Comparison of ENCODE assay signal across 19 mouse cellular contexts in genomic region chr9:62155400-62155799, GRCm38 (mm10). TPM values are rescaled to one million over a fixed set of nuclear protein-coding genes. Genes with fewer than 3 reads are reported as not detected.
DNase-seq lines count a peak whose midpoint lies in the region; ATAC-seq lines count a peak whose summit lies in the region.
"Had no signal": no experiment of that assay in that cellular context is flagged by ENCODE, and none has a peak within 500 bp of the region (broad histone marks: within the 10 kb centered on the region; RNA-seq: fewer than 3 reads in every experiment).

No protein-coding gene starts in this region.

- 86% methylated on average over 6 of the region's 6 CpGs for WGBS in neural tube, embryonic 13.5 days
- 85% methylated on average over 6 of the region's 6 CpGs for WGBS in embryonic facial prominence, embryonic 10.5 days

- H3K4me2 ChIP-seq in neural tube, embryonic 13.5 days, result no peak overlapping the region
- H3K4me2 ChIP-seq: embryonic facial prominence, embryonic 15.5 days; forebrain, embryonic 15.5 days; heart, embryonic 12.5 days; hindbrain, embryonic 12.5 days; intestine, embryonic 15.5 days had no signal

- no peak for ATAC-seq in cerebellum, adult (ENCODE audit: insufficient number of reproducible peaks, low FRiP score, low TSS enrichment)
- peak; percentile 64; the same call in 1 of the 2 replicates for ATAC-seq in frontal cortex, adult (ENCODE audit: low TSS enrichment)
- ATAC-seq in neural tube, embryonic 13.5 days (ENCODE audit: low read depth), result no peak
- ATAC-seq: CD4-positive, CD25-positive, alpha-beta regulatory T cell, adult 4 months; forebrain, embryonic 15.5 days; intestine, embryonic 15.5 days had no signal

- peaks cover 17% of the 10 kb centered on the region for H3K4me1 ChIP-seq in neural tube, embryonic 13.5 days (replicated peaks)
- H3K4me1 ChIP-seq in embryonic facial prominence, embryonic 10.5 days, result peaks cover 37% of the 10 kb centered on the region
- H3K4me1 ChIP-seq: embryonic facial prominence, embryonic 15.5 days; forebrain, embryonic 15.5 days; intestine, embryonic 15.5 days had no signal

- no peaks in the 10 kb centered on the region for H3K9me3 ChIP-seq in neural tube, embryonic 13.5 days
- no peaks in the 10 kb centered on the region for H3K9me3 ChIP-seq in embryonic facial prominence, embryonic 10.5 days
- H3K9me3 ChIP-seq: embryonic facial prominence, embryonic 15.5 days; forebrain, embryonic 15.5 days; G1E; heart, embryonic 12.5 days; hindbrain, embryonic 12.5 days; intestine, embryonic 15.5 days had no signal

- H3K4me3 ChIP-seq in neural tube, embryonic 13.5 days, result no peak overlapping the region
- no peak overlapping the region for H3K4me3 ChIP-seq in embryonic facial prominence, embryonic 10.5 days
- H3K4me3 ChIP-seq: embryonic facial prominence, embryonic 15.5 days; erythroblast, embryonic 14.5 days; forebrain, embryonic 15.5 days; gastrocnemius, adult 2 months; heart, embryonic 12.5 days; hindbrain, embryonic 12.5 days; intestine, embryonic 15.5 days had no signal

- H3K27me3 ChIP-seq in neural tube, embryonic 13.5 days, result no peaks in the 10 kb centered on the region
- H3K27me3 ChIP-seq in embryonic facial prominence, embryonic 10.5 days (replicated peaks; ENCODE audit: low read depth, poor library complexity, severe bottlenecking), result 0 out of 2 replicates have a peak, but pooled peaks cover 9% of the 10 kb centered on the region
- H3K27me3 ChIP-seq: embryonic facial prominence, embryonic 15.5 days; forebrain, embryonic 15.5 days; heart, embryonic 12.5 days; hindbrain, embryonic 12.5 days; intestine, embryonic 15.5 days had no signal

- no peak overlapping the region for H3K9ac ChIP-seq in neural tube, embryonic 13.5 days
- H3K9ac ChIP-seq: embryonic facial prominence, embryonic 15.5 days; forebrain, embryonic 15.5 days; heart, embryonic 12.5 days; hindbrain, embryonic 12.5 days; intestine, embryonic 15.5 days had no signal

- DNase-seq in cerebellum, adult 11-12 months, result peak; percentile 7
- DNase-seq in frontal cortex, postnatal 25 days (ENCODE audit: low spot score in 2 of 2), result no peak
- DNase-seq in neural tube, embryonic 10.5 days (ENCODE audit: extremely low spot score, low spot score), result no peak
- DNase-seq in embryonic facial prominence, embryonic 10.5 days (ENCODE audit: low spot score), result no peak
- DNase-seq: adrenal gland, postnatal 10 days; B cell, adult 2 months; gastrocnemius, adult 2 months; gastrocnemius, postnatal 25 days had no signal

- H3K36me3 ChIP-seq in neural tube, embryonic 13.5 days, result no peaks in the 10 kb centered on the region
- H3K36me3 ChIP-seq in embryonic facial prominence, embryonic 10.5 days (replicated peaks), result no peaks in the 10 kb centered on the region
- H3K36me3 ChIP-seq: embryonic facial prominence, embryonic 15.5 days; forebrain, embryonic 15.5 days; G1E; heart, embryonic 12.5 days; hindbrain, embryonic 12.5 days; intestine, embryonic 15.5 days had no signal

- peak overlapping the region; percentile 67; the same call in 1 of the 2 replicates for H3K27ac ChIP-seq in neural tube, embryonic 13.5 days (replicated peaks)
- 0 out of 2 replicates have a peak overlapping the region, but pooled peaks have one; percentile 40 for H3K27ac ChIP-seq in embryonic facial prominence, embryonic 10.5 days (replicated peaks)
- H3K27ac ChIP-seq: embryonic facial prominence, embryonic 15.5 days; forebrain, embryonic 15.5 days; gastrocnemius, adult 2 months; hindbrain, embryonic 12.5 days; intestine, embryonic 15.5 days had no signal

RNA-seq across cellular contexts. Expression of gene Glce, which starts 32.9 kb away (rescaled TPM):
- polyA plus RNA-seq in neural tube, embryonic 13.5 days (2015; fragmentation: Nextera tagmentation; extraction: Ambion mirVana), result 17.3 and 20.7 TPM in 2 replicates
- 26.6 and 26.8 TPM in 2 replicates for polyA plus RNA-seq in embryonic facial prominence, embryonic 10.5 days (2016; fragmentation: Nextera tagmentation; extraction: Ambion mirVana)
